8 mouse cellular contexts compared by ENCODE assay signal in genomic region chr15:89374340-89374739, GRCm38 (mm10). TPM values are rescaled to one million over a fixed set of nuclear protein-coding genes. Genes with fewer than 3 reads are reported as not detected.
DNase-seq lines count a peak whose midpoint lies in the region; ATAC-seq and TF ChIP-seq lines count a peak whose summit lies in the region.

No protein-coding gene starts in this region.

- peak overlapping the region; percentile 86; the same call in 1 of the 2 replicates for H3K27ac ChIP-seq in embryonic facial prominence, embryonic 14.5 days (replicated peaks; ENCODE audit: low read depth, low read length)
- peak overlapping the region; percentile 93 for H3K27ac ChIP-seq in intestine, embryonic 16.5 days (ENCODE audit: low read length)
- peak overlapping the region; percentile 94 for H3K27ac ChIP-seq in neural tube, embryonic 13.5 days (replicated peaks)

- H3K4me1 ChIP-seq in lung, adult 2 months (ENCODE audit: control insufficient read depth, insufficient read depth, low read length) = peaks cover 7% of the 10 kb centered on the region
- peaks cover 19% of the 10 kb centered on the region; the same call in 1 of the 2 replicates for H3K4me1 ChIP-seq in embryonic facial prominence, embryonic 14.5 days (ENCODE audit: control insufficient read depth, insufficient read depth, low read length)
- H3K4me1 ChIP-seq in intestine, embryonic 16.5 days (ENCODE audit: control insufficient read depth, insufficient read depth, low read length) = peaks cover 27% of the 10 kb centered on the region
- peaks cover 37% of the 10 kb centered on the region for H3K4me1 ChIP-seq in neural tube, embryonic 13.5 days (replicated peaks)

- no peak for TF ChIP-seq POLR2A in lung, adult 2 months (IDR thresholded peaks at IDR 0.05; ENCODE audit: borderline replicate concordance, extremely low read depth, low read depth, low read length)

- no peak for TF ChIP-seq CTCF in lung, adult 2 months (IDR thresholded peaks at IDR 0.05; ENCODE audit: insufficient read depth, low read length)

- H3K36me3 ChIP-seq in embryonic facial prominence, embryonic 14.5 days (ENCODE audit: control insufficient read depth, insufficient read depth, low read length) = peaks cover 35% of the 10 kb centered on the region
- peaks cover 23% of the 10 kb centered on the region for H3K36me3 ChIP-seq in intestine, embryonic 16.5 days (ENCODE audit: control insufficient read depth, insufficient read depth, low read length)
- H3K36me3 ChIP-seq in neural tube, embryonic 13.5 days = peaks cover 35% of the 10 kb centered on the region

- peak overlapping the region; percentile 92 for H3K4me2 ChIP-seq in embryonic facial prominence, embryonic 14.5 days (ENCODE audit: low read depth, low read length)
- H3K4me2 ChIP-seq in intestine, embryonic 16.5 days (ENCODE audit: low read depth, low read length) = peak overlapping the region; percentile 75
- H3K4me2 ChIP-seq in neural tube, embryonic 13.5 days = peak overlapping the region; percentile 73

- peaks cover 41% of the 10 kb centered on the region for H3K27me3 ChIP-seq in embryonic facial prominence, embryonic 14.5 days (replicated peaks; ENCODE audit: control insufficient read depth, insufficient read depth, low read length)
- H3K27me3 ChIP-seq in intestine, embryonic 16.5 days (replicated peaks; ENCODE audit: control insufficient read depth, insufficient read depth, low read length) = peaks cover 34% of the 10 kb centered on the region
- H3K27me3 ChIP-seq in neural tube, embryonic 13.5 days = peaks cover 43% of the 10 kb centered on the region

- no peak for DNase-seq in lung, adult 2 months
- no peak for DNase-seq in lung, postnatal 10 days
- no peak for DNase-seq in embryonic facial prominence, embryonic 14.5 days (ENCODE audit: low spot score)
- no peak for DNase-seq in right cerebral cortex, adult 18-20 months
- no peak for DNase-seq in T-cell, adult 2 months (ENCODE audit: low spot score)
- no peak for DNase-seq in cerebellum, adult 9-11 months

- ATAC-seq in embryonic facial prominence, embryonic 14.5 days (ENCODE audit: low read depth) = no peak
- ATAC-seq in intestine, embryonic 16.5 days = no peak; the same call in 1 of the 2 replicates
- ATAC-seq in neural tube, embryonic 13.5 days (ENCODE audit: low read depth) = no peak

- 49% methylated on average over 9 of the region's 9 CpGs for WGBS in lung, adult 2 months
- 49% methylated on average over 9 of the region's 9 CpGs for WGBS in embryonic facial prominence, embryonic 14.5 days
- 49% methylated on average over 9 of the region's 9 CpGs for WGBS in intestine, embryonic 16.5 days
- 47% methylated on average over 9 of the region's 9 CpGs for WGBS in neural tube, embryonic 13.5 days

- H3K4me3 ChIP-seq in lung, adult 2 months (replicated peaks; ENCODE audit: extremely low read depth, low read depth, low read length) = peak overlapping the region; percentile 42
- H3K4me3 ChIP-seq in embryonic facial prominence, embryonic 14.5 days (ENCODE audit: low read depth, low read length) = peak overlapping the region; percentile 72
- H3K4me3 ChIP-seq in intestine, embryonic 16.5 days (ENCODE audit: low read length) = peak overlapping the region; percentile 68
- H3K4me3 ChIP-seq in neural tube, embryonic 13.5 days = peak overlapping the region; percentile 62

- peak overlapping the region; percentile 84 for H3K9ac ChIP-seq in embryonic facial prominence, embryonic 14.5 days (ENCODE audit: low read depth, low read length)
- H3K9ac ChIP-seq in intestine, embryonic 16.5 days (ENCODE audit: low read depth, low read length) = peak overlapping the region; percentile 84
- H3K9ac ChIP-seq in neural tube, embryonic 13.5 days = peak overlapping the region; percentile 80

- no peaks in the 10 kb centered on the region for H3K9me3 ChIP-seq in embryonic facial prominence, embryonic 14.5 days (ENCODE audit: control insufficient read depth, low read length)
- no peaks in the 10 kb centered on the region for H3K9me3 ChIP-seq in intestine, embryonic 16.5 days (ENCODE audit: control insufficient read depth, low read length)
- H3K9me3 ChIP-seq in neural tube, embryonic 13.5 days = no peaks in the 10 kb centered on the region

RNA-seq across cellular contexts. Expression of gene Sco2, which starts 0.7 kb away (rescaled TPM):
- polyA plus RNA-seq in lung, adult 2 months (2012; rRNA removed) = 57.7 and 65.5 TPM in 2 replicates
- polyA plus RNA-seq in embryonic facial prominence, embryonic 14.5 days (2014; fragmentation: Nextera tagmentation; extraction: Ambion mirVana) = 6.0 and 6.3 TPM in 2 replicates
- polyA plus RNA-seq in intestine, embryonic 16.5 days (2015; fragmentation: Nextera tagmentation; extraction: Ambion mirVana) = 15.9 and 19.1 TPM in 2 replicates
- polyA plus RNA-seq in neural tube, embryonic 13.5 days (2015; fragmentation: Nextera tagmentation; extraction: Ambion mirVana) = 10.9 and 11.3 TPM in 2 replicates

RNA-seq across cellular contexts. Expression of gene Tymp, which starts 2.5 kb away (rescaled TPM):
- polyA plus RNA-seq in lung, adult 2 months (2012; rRNA removed) = 14.4 and 21.5 TPM in 2 replicates
- 1.6 TPM in 2 replicates for polyA plus RNA-seq in embryonic facial prominence, embryonic 14.5 days (2014; fragmentation: Nextera tagmentation; extraction: Ambion mirVana)
- polyA plus RNA-seq in intestine, embryonic 16.5 days (2015; fragmentation: Nextera tagmentation; extraction: Ambion mirVana) = 1.3 and 2.2 TPM in 2 replicates
- 2.0 and 2.2 TPM in 2 replicates for polyA plus RNA-seq in neural tube, embryonic 13.5 days (2015; fragmentation: Nextera tagmentation; extraction: Ambion mirVana)

RNA-seq across cellular contexts. Expression of gene Odf3b, which starts 4.7 kb away (rescaled TPM):
- polyA plus RNA-seq in lung, adult 2 months (2012; rRNA removed) = 106 and 138 TPM in 2 replicates
- polyA plus RNA-seq in embryonic facial prominence, embryonic 14.5 days (2014; fragmentation: Nextera tagmentation; extraction: Ambion mirVana) = 1.3 and 1.7 TPM in 2 replicates
- polyA plus RNA-seq in intestine, embryonic 16.5 days (2015; fragmentation: Nextera tagmentation; extraction: Ambion mirVana) = 0.70 and 0.80 TPM in 2 replicates
- polyA plus RNA-seq in neural tube, embryonic 13.5 days (2015; fragmentation: Nextera tagmentation; extraction: Ambion mirVana) = 0.27 and 1.9 TPM in 2 replicates

RNA-seq across cellular contexts. Expression of gene Klhdc7b, which starts 10.4 kb away (rescaled TPM):
- 0.03 and 0.07 TPM in 2 replicates for polyA plus RNA-seq in lung, adult 2 months (2012; rRNA removed)
- polyA plus RNA-seq in embryonic facial prominence, embryonic 14.5 days (2014; fragmentation: Nextera tagmentation; extraction: Ambion mirVana) = not detected in 2 replicates
- polyA plus RNA-seq in intestine, embryonic 16.5 days (2015; fragmentation: Nextera tagmentation; extraction: Ambion mirVana) = not detected in 2 replicates
- polyA plus RNA-seq in neural tube, embryonic 13.5 days (2015; fragmentation: Nextera tagmentation; extraction: Ambion mirVana) = not detected in 2 replicates

RNA-seq across cellular contexts. Expression of gene Ncaph2, which starts 18.8 kb away (rescaled TPM):
- 105 and 117 TPM in 2 replicates for polyA plus RNA-seq in lung, adult 2 months (2012; rRNA removed)
- polyA plus RNA-seq in embryonic facial prominence, embryonic 14.5 days (2014; fragmentation: Nextera tagmentation; extraction: Ambion mirVana) = 139 and 162 TPM in 2 replicates
- polyA plus RNA-seq in intestine, embryonic 16.5 days (2015; fragmentation: Nextera tagmentation; extraction: Ambion mirVana) = 123 and 128 TPM in 2 replicates
- 101 and 117 TPM in 2 replicates for polyA plus RNA-seq in neural tube, embryonic 13.5 days (2015; fragmentation: Nextera tagmentation; extraction: Ambion mirVana)

Comparison
In these comparisons a context has a peak if more than half of its experiments do, and no peak if none do; other contexts are left out.
1. RNA of gene Odf3b, which starts 4.7 kb away (polyA plus RNA-seq): 106 to 138 TPM in lung, adult 2 months; 1.3 to 1.7 TPM in embryonic facial prominence, embryonic 14.5 days, 0.70 to 0.80 TPM in intestine, embryonic 16.5 days and 0.27 to 1.9 TPM in neural tube, embryonic 13.5 days; every median in the first group is over 10 times any median in the second.
2. Peak in every context shown above with its lines, with median percentiles within 50 percentile points of each other: H3K4me3 ChIP-seq, H3K27ac ChIP-seq, H3K4me2 ChIP-seq and H3K9ac ChIP-seq.